Mouse (Mus musculus): ENCODE results near the gene Fbxo10.
"Not testable (repeated sequence)": the region's sequence is repeated elsewhere in the genome, so short reads cannot be mapped to it uniquely, and the experiment has no call there.

Gene Fbxo10

GRCm38 (mm10) chr4:45047956-45048355, 36.4 kb downstream of the Fbxo10 start:
- peak in 1 of 2 experiments; percentile 15 for DNase-seq (ENCODE audit: low spot score in 2 of 2)

- no peak for DNase-seq (ENCODE audit: low spot score in 2 of 2)
Measured at GRCm38 (mm10) chr4:45047286-45047887, 37.0 kb downstream of the Fbxo10 start.

GRCm38 (mm10) chr4:45046679-45047078, 37.7 kb downstream of the Fbxo10 start:
- DNase-seq (ENCODE audit: low spot score in 2 of 2): no peak

- no peak for DNase-seq (ENCODE audit: low spot score in 2 of 2)
Measured at GRCm38 (mm10) chr4:45040795-45041194, 43.6 kb downstream of the Fbxo10 start.

GRCm38 (mm10) chr4:45039546-45039945, 44.9 kb downstream of the Fbxo10 start:
- not testable (repeated sequence) for DNase-seq (ENCODE audit: low spot score in 2 of 2)

- not testable (repeated sequence) for DNase-seq (ENCODE audit: low spot score in 2 of 2)
Measured at GRCm38 (mm10) chr4:45038879-45039278, 45.5 kb downstream of the Fbxo10 start.

DNA sequence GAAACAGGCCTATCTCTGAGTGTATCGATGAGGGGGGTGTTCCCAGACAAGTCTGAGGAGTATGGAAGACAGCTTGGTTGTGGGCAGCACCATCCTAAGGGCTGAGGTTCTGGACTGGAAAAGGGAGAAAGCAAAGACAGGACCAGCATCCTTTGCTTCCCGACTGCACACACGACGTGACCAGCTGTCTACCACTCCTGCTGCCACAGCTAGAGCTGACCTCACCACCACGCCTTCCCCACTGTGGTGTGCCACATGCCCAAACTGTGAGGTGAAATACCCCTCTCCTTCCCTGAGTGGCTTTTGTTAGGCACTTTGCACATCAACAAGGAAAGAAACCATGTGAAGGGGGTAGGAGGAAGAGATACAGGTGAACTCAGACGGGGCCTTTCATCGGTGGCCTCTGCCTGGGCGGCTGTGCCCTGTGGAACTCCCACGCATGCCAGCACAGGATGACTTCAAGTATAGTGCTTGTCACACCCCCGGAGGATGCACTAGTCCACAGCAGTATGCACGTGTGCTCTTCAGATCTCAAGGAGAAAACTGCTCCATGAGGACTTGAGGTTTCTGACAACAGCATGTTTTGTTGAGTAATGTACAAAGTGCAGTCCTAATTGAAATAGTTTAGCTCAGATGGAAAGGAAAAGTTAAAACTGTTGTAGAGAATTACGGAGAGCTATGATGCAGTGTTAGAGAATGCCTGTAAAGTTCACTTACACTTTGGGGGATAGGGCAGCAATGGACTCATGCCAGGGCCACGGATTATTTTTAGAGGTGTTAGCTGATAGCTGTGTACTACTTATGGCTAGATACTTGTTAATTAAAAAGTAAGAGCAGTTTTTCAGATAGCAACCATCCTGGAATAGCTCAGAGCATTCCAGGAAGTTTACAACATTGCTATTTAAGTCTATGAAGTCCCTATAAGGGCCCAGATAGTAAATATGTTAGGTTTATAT, 46.7 kb downstream of the Fbxo10 start:
- DNase-seq (ENCODE audit: low spot score in 2 of 2): no peak

DNA sequence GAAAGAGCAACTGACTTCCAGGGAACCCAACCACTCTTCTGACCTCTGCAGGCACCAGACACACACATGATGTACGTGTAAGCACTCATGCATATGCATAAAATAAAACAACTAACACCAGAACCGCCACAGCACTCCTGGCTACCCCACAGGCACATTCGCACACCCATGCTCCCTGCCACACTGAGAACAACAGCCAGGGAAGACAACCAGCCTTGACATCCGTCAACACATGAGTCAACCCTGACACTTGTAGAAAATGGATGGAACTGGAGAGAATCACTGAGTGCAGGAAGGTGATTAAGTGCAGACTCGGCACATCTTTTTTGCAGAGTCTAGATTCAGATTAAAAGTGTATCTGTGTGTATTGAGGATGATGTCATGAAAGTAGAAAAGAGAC, 47.8 kb downstream of the Fbxo10 start:
- DNase-seq (ENCODE audit: low spot score in 2 of 2): no peak

GRCm38 (mm10) chr4:45036048-45036447, 48.4 kb downstream of the Fbxo10 start:
- DNase-seq (ENCODE audit: low spot score in 2 of 2): no peak

DNA sequence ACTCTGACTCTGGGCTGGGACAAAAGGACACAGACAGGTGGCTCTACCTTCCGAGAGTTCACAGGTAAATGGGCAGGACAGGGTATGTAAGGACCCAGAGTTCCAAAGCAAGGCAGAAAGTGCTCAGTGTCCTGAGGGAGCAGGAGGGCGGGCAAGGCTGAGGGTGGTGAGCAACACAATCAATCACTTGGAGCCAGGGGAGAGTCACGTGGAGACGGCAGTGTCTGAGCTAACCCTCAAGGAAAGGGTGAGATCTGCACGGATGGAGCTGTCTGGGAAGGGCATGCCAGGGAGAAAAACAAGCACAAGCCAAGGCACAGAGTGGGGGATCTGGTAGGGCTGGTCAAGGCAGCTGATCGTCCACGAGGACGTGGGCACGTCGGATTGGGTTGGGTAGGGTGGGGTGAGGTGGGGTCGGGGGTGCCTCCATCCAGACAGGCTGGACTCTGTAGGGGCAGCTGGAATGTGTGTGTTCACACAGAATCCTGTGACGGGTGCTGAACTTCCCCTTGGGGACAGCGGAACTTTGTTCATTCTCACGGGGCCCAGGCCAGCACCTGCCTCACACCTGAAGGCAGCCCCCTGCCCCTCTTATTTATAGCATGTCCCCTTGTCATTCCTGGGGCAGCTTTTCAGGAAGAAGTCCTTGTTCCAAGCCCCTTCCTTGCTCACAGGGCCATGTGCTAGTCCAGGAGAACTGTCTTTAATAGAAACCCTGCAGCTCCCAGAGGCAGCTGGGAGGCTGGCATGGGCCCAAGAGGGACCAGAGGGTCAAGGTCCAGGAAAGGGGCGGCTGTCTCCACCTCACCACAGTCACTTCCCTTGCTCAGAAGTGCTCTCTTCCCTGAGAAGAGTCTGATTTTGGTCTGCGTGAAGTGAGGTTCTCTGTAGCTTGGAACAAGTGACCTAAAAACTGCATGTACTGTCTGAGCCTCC, 49.4 kb downstream of the Fbxo10 start:
- DNase-seq (ENCODE audit: low spot score in 2 of 2): no peak

DNA sequence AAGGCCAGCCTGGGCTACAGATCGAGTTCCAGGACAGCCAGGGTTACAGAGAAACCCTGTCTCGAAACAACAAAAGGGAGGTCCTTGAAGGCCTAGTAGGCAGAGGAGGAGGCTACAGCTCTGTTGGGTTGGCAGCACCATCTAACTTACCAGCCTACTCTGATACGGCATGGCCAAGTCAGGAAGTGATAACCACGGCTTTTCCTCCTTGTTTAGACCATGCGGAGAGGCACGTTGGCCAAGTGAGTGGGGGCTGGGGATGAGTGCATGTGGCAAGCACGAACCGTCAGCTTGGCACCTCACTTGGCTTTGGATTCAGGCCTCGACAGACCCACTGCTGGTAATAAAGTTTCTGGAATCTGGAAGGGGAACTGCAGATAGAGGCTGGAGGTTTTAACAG, 51.8 kb downstream of the Fbxo10 start:
- no peak for DNase-seq (ENCODE audit: low spot score in 2 of 2)

DNA sequence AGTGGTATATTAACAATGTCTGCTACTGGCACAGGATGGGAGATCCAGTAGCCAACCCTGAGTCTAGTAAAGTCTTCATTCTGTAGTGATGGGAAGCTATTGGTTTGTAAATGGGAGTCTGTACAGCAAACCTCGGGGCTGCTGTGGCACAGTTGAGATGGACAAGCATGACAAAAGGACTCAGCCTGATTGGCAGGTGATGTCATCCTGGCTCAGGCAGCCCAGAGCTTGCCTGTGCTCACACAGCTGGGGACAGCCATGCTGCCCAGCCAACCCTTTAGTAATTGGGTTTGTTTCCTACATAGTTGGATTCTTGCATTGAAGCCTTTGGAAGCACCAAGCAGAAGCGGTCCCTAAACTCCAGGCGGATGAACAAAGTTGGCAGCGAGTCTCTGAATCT, 57.9 kb downstream of the Fbxo10 start:
- DNase-seq (ENCODE audit: low spot score in 2 of 2): no peak

- DNase-seq (ENCODE audit: low spot score in 2 of 2): no peak
Measured at GRCm38 (mm10) chr4:45019009-45019408, 65.4 kb downstream of the Fbxo10 start.

DNA sequence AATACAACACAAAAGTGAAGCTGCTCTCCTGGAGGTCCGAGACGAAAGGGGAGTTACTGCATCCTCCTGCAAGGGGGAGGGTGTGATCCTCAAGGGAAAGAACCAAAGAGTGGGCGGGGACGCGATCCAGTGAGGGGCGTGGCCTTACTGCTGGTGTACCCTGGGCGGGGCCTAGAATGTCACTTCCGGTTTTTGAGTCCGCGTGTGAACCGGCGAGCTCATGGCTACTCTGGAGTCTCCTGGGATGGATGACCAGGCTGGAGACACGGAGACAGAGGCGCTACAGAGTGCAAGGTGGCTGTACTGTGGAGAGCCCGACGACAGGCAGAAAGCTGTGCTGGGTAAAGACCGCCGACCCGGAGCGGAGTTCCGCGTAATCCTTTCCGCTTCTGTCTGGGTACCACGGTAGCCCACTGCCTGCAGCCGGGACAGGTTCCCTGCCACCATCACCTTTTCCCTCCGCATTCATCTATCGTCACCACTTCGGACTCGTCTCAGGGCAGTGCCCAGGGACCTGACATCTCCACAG, 65.9 kb downstream of the Fbxo10 start, which contains the start of gene Polr1e:
Polr1e (plus strand) TSS at position 132 of the 529 bp plus-strand sequence.
- DNase-seq (ENCODE audit: low spot score in 2 of 2): peak; percentile 58 to 72

GRCm38 (mm10) chr4:45015615-45016014, 68.8 kb downstream of the Fbxo10 start:
- DNase-seq (ENCODE audit: low spot score in 2 of 2): peak; percentile 29 to 54

DNA sequence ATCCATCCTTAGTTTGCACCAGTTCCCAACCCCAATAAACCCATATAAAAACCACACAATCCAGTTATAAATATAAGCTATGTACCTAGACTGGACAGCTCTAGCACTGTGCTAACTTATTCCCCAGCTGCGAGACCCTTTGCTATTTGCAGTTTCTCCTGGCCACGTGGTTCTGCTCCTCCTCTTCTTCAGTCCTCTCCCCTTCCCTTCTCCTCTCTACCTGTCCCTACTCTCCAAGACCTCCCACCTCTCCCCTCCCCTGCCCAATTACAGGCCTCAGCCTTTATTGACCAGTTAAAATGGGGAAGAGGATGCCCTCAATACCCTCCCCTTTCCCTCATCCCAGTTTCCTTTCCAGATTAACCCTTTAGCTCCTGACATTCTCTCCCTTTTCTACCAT, 70.9 kb downstream of the Fbxo10 start:
- DNase-seq (ENCODE audit: low spot score in 2 of 2): no peak

GRCm38 (mm10) chr4:45013031-45013431, 71.4 kb downstream of the Fbxo10 start:
- no peak for DNase-seq (ENCODE audit: low spot score in 2 of 2)

DNA sequence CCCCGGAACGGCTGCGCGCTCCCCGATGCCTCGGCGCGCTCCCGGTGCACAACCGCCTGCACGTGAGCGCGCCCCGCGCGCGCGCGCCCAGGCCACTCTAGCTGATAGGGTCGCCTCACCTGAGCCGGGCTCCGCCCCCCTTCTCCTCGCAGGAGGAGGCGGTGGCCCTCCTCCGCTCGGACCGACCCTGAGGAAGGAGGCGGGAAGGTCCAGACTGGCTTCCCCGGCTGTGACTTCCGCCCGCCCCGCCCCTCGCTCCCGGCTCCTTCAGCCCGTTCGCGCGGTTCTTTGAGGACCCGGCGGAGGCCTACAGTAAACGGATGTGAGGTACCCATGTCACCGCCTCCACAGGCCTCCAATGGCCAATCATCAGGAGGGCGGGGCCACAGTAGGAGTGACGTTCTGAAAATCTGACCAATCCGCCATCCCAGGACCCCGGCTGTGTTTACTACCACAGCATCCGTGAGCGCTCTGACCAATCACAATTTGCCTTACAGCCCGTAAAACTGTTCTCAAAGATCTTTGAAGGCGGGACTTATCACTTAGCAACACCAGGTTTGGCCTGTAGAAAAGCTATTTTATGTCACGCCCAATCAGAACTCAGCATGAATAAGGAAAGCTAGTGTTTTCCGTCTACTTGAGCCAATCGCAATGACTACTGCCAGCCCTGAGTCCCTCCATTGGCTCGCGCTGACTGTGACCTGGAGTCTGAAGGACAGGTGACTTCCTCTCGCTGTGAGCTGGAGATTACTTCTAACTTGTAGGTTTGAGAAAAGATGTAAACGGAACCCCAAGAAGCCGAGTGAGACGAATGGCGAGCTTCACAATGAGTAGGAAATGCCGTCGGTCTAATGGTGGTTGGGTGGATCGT, 72.1 kb downstream of the Fbxo10 start, which contains the start of gene Zbtb5:
Zbtb5 (minus strand) TSS at position 308 of the 871 bp plus-strand sequence.
- peak; percentile 99 for DNase-seq (ENCODE audit: low spot score in 2 of 2)

DNA sequence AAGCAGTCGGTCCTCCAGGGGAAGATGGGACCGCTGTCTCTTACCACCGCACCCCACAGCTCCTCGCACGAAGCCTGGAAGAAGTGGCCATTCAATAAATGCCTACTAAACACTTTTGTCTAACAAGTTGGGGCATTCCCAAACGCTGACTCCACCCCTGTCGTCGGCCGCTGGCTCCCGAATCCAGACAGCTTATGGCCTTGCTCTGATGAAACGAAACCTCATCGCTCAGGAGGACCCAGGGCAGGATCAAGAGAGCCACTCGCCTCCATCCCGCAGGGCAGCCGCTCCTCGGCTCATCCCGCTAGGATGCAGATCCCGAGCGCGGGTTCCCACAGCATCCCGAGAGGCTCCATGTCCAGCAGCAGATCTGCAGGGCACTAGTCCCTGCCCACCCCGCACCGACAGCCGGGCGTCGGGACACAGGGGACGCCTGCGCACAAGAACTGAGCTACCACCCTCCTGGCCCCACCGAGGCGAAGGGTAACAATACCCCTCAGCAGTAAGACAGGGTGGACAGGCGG, 72.8 kb downstream of the Fbxo10 start:
- peak in 1 of 2 experiments; percentile 41 for DNase-seq (ENCODE audit: low spot score in 2 of 2)

GRCm38 (mm10) chr4:45010806-45011415, 73.5 kb downstream of the Fbxo10 start:
- no peak for DNase-seq (ENCODE audit: low spot score in 2 of 2)

All from frontal cortex, postnatal 25 days (tissue).